Mouse (Mus musculus): ENCODE measurements around the gene Ttyh2. TPM values are rescaled to one million over a fixed set of nuclear protein-coding genes. Genes with fewer than 3 reads are reported as not detected.

Ttyh2 gene
- 5.9 and 7.1 TPM in 2 replicates for polyA plus RNA-seq (2015; fragmentation: Nextera tagmentation; extraction: Ambion mirVana)

DNA sequence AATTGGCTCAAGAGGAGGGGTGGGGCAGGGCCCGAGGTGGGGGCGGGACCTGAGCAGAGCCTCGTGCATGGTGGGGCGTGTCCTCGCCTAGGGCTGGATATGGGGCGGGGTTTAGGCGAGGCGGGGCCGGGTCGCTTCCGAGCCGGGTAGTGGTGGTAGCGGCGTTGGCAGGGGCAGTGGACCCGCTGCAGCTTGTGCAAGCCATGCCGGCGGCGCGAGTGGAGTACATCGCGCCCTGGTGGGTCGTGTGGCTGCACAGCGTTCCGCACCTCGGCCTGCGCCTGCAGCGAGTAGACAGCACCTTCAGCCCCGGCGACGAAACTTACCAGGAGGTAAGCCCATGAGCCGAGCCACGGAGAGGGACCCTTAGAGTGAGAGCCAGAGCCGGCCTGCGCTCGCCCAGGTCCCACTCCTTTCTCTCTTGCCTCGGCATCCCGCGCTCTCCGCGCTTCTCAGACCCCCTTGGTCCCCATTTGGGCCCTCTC is at the start of gene Ttyh2:
Gene Ttyh2 (plus strand): TSS at position 91 of the 485 bp plus-strand sequence.
- DNase-seq, result peak; percentile 81
- WGBS (ENCODE audit: insufficient replicate concordance), result under 1% methylated on average over 40 of the region's 40 CpGs
- H3K9ac ChIP-seq, result peak within 1 kb of the TSS; percentile 74
- H3K27ac ChIP-seq, result no peak within 1 kb of the TSS
- ATAC-seq (ENCODE audit: low read depth), result peak; percentile 89
- H3K36me3 ChIP-seq, result peaks cover 36% of the 10 kb centered on the region
- H3K4me1 ChIP-seq (replicated peaks), result peaks cover 84% of the 10 kb centered on the region
- H3K4me2 ChIP-seq, result peak within 1 kb of the TSS; percentile 97
- peak within 1 kb of the TSS; percentile 67 for H3K4me3 ChIP-seq (replicated peaks)
- peaks cover 22% of the 10 kb centered on the region for H3K27me3 ChIP-seq
- no peaks in the 10 kb centered on the region for H3K9me3 ChIP-seq (replicated peaks)

DNA sequence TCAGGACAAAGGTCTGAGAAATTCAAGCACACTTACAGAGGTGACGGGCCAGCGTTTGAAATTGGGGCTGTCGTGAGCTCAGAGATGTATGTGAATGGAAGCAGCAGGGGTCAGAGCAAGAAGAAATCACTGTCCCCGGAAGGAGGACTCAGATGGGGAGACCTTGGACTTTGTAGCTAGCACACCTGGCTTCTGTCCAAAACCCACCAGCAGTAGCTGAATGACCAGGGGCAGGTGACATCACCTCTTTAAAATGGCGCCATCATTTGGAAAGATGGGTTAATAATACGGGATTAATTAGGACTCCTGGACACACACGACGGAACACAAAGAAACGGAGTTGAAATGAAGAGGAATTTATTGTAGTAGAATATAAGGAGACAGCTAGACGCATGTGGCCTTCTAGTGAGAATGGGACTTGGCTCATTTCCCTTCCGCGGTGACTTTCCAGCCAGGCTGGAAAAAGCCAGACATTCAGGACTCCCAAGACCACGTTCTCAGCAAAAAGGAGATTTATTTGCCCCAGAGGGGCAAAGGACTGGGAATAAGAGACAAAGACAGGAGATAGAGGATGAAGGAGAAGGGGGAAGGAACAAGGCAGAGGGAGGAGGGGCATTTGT is 49.0 kb upstream of the Ttyh2 start:
- DNase-seq (no peak), ATAC-seq (ENCODE audit: low read depth) (no peak)
- H3K4me1 ChIP-seq (replicated peaks), result no peaks in the 10 kb centered on the region
- H3K9me3 ChIP-seq (replicated peaks), result no peaks in the 10 kb centered on the region
- H3K9ac ChIP-seq, result no peak overlapping the region
- no peaks in the 10 kb centered on the region for H3K27me3 ChIP-seq
- H3K4me3 ChIP-seq (replicated peaks), result no peak overlapping the region
- no peak overlapping the region for H3K4me2 ChIP-seq
- H3K36me3 ChIP-seq, result no peaks in the 10 kb centered on the region
- 77% methylated on average over 13 of the region's 13 CpGs for WGBS (ENCODE audit: insufficient replicate concordance)
- H3K27ac ChIP-seq, result no peak overlapping the region

DNA sequence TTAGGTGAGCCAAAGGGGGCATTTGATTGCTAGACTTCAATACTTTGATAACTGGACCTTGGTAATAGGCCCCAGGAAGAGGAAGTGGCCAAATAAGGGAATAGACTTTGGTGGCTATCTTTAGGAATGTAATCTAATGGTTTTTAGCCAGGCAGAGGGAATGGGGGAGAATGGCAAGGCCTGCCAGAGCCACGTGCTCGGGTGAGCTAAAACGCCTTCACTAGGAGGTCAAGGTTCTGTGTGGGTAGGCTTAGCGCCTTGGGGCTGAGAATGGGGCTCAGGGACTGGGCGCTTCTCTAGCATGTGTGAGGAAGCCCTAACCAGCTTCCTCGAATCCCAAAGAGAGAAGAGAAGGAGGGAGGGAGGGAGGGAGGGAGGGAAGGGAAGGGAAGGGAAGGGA is 48.2 kb upstream of the Ttyh2 start:
- H3K27ac ChIP-seq, result no peak overlapping the region
- H3K27me3 ChIP-seq, result no peaks in the 10 kb centered on the region
- no peak overlapping the region for H3K4me2 ChIP-seq
- DNase-seq (no peak), ATAC-seq (ENCODE audit: low read depth) (no peak)
- no peak overlapping the region for H3K4me3 ChIP-seq (replicated peaks)
- no peaks in the 10 kb centered on the region for H3K4me1 ChIP-seq (replicated peaks)
- H3K9me3 ChIP-seq (replicated peaks), result no peaks in the 10 kb centered on the region
- WGBS (ENCODE audit: insufficient replicate concordance), result 49% methylated on average over 5 of the region's 6 CpGs
- no peaks in the 10 kb centered on the region for H3K36me3 ChIP-seq
- no peak overlapping the region for H3K9ac ChIP-seq

DNA sequence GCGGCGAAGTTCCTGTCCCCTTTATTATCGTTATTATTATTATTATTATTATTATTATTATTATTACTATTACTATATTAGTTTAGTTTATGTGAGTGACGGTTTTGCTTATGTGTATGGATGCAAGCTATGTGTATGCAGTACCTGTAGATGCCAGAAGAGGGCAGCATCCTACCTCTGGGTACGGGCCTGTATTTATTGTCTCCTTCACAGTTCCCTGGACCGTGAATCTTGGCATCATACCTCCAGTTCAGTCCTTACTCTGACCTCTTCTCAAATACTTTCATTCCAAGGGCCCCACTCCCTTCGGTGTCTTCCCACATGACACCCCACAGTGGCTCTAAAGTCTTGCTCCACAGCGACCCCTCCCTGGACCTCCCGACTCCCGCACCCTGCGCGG is 47.2 kb upstream of the Ttyh2 start:
- DNase-seq, result no peak
- H3K4me3 ChIP-seq (replicated peaks), result no peak overlapping the region
- WGBS (ENCODE audit: insufficient replicate concordance), result 65% methylated on average over 12 of the region's 12 CpGs

DNA sequence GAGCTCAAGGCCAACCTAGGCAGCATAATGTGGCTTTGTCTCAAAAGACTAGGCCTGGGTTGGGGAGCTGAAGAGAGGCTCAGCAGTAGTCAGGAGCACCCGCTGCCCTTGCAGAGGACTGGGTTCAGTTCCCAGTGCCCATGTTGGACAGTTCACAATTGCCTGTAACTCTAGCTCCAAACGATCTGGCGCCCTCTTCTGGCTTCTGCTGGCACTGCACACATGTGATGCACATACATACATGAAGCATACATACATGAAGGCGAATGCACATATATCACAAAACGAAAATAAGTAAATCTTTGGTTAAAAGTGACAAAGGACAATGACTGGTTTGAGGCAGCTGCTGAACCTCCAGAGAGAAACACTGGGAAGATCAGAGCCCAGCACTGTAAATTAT is 45.2 kb upstream of the Ttyh2 start:
- no peak overlapping the region for H3K4me3 ChIP-seq (replicated peaks)

More for the DNA sequence above, 47.2 kb upstream of the Ttyh2 start:
- H3K9me3 ChIP-seq (replicated peaks), result no peaks in the 10 kb centered on the region
- no peak for ATAC-seq (ENCODE audit: low read depth)
- H3K4me1 ChIP-seq (replicated peaks), result no peaks in the 10 kb centered on the region
- H3K36me3 ChIP-seq, result no peaks in the 10 kb centered on the region
- no peak overlapping the region for H3K9ac ChIP-seq
- H3K27ac ChIP-seq, result no peak overlapping the region
- no peak overlapping the region for H3K4me2 ChIP-seq
- no peaks in the 10 kb centered on the region for H3K27me3 ChIP-seq

DNA sequence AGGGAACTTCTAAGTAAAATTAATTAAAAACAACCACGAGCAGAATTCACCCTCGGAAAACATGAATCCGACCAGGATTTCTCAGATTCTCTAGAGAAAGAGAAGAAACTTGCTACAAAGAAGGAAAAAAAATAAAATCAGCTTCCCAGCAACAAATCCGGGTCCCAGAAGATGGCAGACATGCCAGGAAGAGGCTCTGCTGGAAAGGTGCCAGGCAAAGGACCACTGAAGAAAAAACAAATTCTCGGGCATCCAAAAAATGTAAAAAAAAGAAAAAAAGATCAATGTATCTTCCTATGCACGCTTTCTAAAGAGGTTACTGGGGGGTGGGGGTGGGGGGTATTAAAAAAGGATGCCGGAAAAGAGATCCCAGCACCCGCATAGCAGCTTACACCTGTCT is 43.0 kb upstream of the Ttyh2 start:
- Histone ChIP-seq H3K4me2 (no peak overlapping the region), H3K36me3 (no peaks in the 10 kb centered on the region), H3K4me3 (replicated peaks) (no peak overlapping the region), H3K9ac (no peak overlapping the region), H3K27ac (no peak overlapping the region), H3K27me3 (peaks cover 15% of the 10 kb centered on the region), H3K4me1 (replicated peaks) (no peaks in the 10 kb centered on the region), H3K9me3 (replicated peaks) (no peaks in the 10 kb centered on the region)
- WGBS (ENCODE audit: insufficient replicate concordance), result 56% methylated on average over 8 of the region's 8 CpGs
- ATAC-seq (ENCODE audit: low read depth) (no peak), DNase-seq (no peak)

More for the DNA sequence above, 45.2 kb upstream of the Ttyh2 start:
- H3K4me2 ChIP-seq, result no peak overlapping the region
- no peaks in the 10 kb centered on the region for H3K36me3 ChIP-seq
- no peak overlapping the region for H3K9ac ChIP-seq
- no peaks in the 10 kb centered on the region for H3K4me1 ChIP-seq (replicated peaks)
- H3K27me3 ChIP-seq, result peaks cover 1% of the 10 kb centered on the region
- DNase-seq, result no peak
- no peaks in the 10 kb centered on the region for H3K9me3 ChIP-seq (replicated peaks)
- H3K27ac ChIP-seq, result no peak overlapping the region
- ATAC-seq (ENCODE audit: low read depth), result no peak
- WGBS (ENCODE audit: insufficient replicate concordance), result 66% methylated on average over 5 of the region's 5 CpGs

DNA sequence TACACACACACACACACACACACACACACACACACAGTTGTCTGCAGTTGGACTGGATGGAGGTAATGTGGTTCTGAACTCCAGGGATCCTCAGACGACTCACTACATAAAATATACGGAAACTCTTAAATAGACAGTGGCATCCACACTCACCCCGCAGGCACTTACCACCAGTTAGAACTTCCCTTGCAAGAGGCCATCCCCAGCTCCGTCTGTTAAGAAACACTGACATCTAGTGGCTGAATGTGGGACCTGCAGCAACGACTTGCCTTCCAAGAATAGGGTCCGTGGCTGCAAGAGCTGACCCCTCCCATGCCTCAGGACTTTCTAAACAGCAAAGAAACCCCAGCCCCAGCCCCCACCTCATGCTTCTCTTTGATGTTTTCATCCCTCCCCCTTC is 38.9 kb upstream of the Ttyh2 start:
- Histone ChIP-seq H3K9ac (no peak overlapping the region), H3K4me2 (no peak overlapping the region), H3K27me3 (peaks cover 46% of the 10 kb centered on the region), H3K4me1 (replicated peaks) (peaks cover 5% of the 10 kb centered on the region; the same call in 1 of the 2 replicates), H3K27ac (no peak overlapping the region), H3K36me3 (no peaks in the 10 kb centered on the region), H3K4me3 (replicated peaks) (no peak overlapping the region), H3K9me3 (replicated peaks) (no peaks in the 10 kb centered on the region)
- DNase-seq, result peak; percentile 37
- WGBS (ENCODE audit: insufficient replicate concordance), result under 1% methylated on average over 6 of the region's 6 CpGs
- no peak for ATAC-seq (ENCODE audit: low read depth)

DNA sequence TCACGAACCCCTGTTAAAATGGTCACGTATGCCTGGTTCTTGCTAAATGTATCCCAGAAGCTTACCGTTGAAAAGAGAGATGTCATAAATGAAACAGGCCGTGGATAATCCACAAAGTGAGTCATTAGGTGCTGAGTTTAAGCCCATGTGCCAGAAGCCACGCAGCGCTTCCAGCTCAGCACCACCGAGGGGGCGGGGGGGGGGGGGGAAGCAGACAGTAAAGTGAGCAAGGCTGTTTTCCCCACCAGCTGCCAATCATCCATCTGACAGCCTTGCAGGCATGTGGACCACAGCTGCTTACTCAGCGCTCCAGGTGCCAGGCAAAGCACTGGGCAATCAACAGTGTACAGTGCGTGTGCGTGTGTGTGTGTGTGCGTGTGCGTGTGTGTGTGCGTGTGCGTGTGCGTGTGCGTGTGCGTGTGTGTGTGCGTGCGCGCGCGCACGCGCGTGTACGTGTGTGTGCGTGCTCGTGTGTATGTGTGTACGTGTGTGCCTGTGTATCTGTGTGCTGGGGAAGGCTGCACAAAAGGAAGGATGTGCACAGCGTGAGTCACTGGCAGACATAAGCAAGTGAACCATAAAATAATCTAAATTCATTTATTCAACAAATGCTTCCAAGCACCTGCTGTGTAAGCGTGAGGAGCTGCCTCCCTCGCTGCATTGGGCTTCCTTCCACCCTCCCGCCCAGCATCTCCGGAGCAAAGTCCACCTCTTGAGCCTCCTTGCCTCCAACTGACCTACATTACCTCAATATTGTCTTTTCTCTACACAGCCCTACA is 38.3 kb upstream of the Ttyh2 start:
- H3K27me3 ChIP-seq, result peaks cover 52% of the 10 kb centered on the region
- H3K36me3 ChIP-seq, result no peaks in the 10 kb centered on the region
- H3K9me3 ChIP-seq (replicated peaks), result no peaks in the 10 kb centered on the region
- H3K4me2 ChIP-seq, result no peak overlapping the region
- H3K9ac ChIP-seq, result no peak overlapping the region
- H3K4me3 ChIP-seq (replicated peaks), result no peak overlapping the region
- ATAC-seq (ENCODE audit: low read depth) (no peak), DNase-seq (no peak)
- peaks cover 5% of the 10 kb centered on the region; the same call in 1 of the 2 replicates for H3K4me1 ChIP-seq (replicated peaks)
- 57% methylated on average over 35 of the region's 35 CpGs for WGBS (ENCODE audit: insufficient replicate concordance)
- H3K27ac ChIP-seq, result no peak overlapping the region

DNA sequence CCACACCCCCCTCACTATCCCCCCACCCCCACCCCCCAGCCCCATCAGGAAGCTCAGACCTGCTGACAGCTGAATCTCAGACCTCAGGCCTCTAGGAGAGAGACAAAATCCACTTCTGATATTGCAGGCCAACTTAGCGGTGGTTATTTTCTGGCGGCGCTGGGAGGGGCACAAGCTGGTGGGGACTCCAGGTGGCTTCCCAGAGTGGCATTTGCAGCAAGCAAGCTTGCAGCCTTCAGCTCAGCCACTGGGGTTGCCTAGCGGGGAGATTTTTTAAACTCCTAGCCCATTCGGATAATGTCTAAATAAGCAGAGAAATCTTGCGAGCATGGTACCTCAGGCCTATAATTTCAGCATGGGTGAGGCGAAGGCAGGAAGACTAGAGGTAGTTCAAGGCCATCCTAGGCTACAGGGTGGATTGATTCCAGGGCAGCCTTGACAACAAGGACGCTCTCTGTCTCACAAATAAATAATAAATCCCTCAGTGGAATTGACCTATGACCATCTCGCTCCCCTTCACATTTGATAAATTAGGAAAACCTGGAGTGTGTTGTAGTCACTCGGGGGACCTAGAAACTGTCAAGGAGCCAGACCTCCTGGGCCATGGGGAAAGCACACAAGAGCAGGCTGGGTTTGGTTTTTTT is 36.5 kb upstream of the Ttyh2 start:
- no peak for DNase-seq

DNA sequence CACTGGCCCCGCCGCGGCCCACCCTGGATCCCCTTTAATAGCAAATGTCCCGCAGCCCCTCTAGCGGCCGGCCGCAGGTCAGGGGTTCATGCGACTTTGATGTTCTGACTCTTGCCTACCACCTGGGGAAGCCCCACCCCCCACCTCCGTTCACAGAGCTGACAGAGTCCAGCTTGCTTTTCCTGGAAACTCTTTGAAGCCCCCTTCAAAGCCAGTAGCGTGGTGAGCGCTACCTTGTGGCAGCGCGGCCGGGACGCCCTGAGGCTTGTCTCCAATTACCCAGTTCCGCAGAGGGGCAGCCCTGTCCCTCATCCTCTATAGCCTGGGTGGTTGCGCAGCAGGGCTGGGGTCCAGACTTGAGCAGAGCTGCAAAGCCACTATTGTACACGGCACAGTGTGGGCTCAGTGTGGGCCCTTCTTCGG is 35.5 kb upstream of the Ttyh2 start:
- DNase-seq (no peak), ATAC-seq (ENCODE audit: low read depth) (no peak)
- H3K36me3 ChIP-seq, result no peaks in the 10 kb centered on the region
- no peaks in the 10 kb centered on the region for H3K9me3 ChIP-seq (replicated peaks)
- peak overlapping the region; percentile 35 for H3K4me2 ChIP-seq
- no peak overlapping the region for H3K27ac ChIP-seq
- WGBS (ENCODE audit: insufficient replicate concordance), result 17% methylated on average over 19 of the region's 19 CpGs
- H3K27me3 ChIP-seq, result peaks cover 54% of the 10 kb centered on the region
- H3K9ac ChIP-seq, result no peak overlapping the region
- H3K4me1 ChIP-seq (replicated peaks), result peaks cover 5% of the 10 kb centered on the region; the same call in 1 of the 2 replicates
- no peak overlapping the region for H3K4me3 ChIP-seq (replicated peaks)

More for the DNA sequence above, 36.5 kb upstream of the Ttyh2 start:
- Histone ChIP-seq H3K4me2 (no peak overlapping the region), H3K4me1 (replicated peaks) (peaks cover 5% of the 10 kb centered on the region; the same call in 1 of the 2 replicates), H3K27ac (no peak overlapping the region), H3K9me3 (replicated peaks) (no peaks in the 10 kb centered on the region), H3K27me3 (peaks cover 54% of the 10 kb centered on the region), H3K4me3 (replicated peaks) (no peak overlapping the region), H3K9ac (no peak overlapping the region), H3K36me3 (no peaks in the 10 kb centered on the region)
- ATAC-seq (ENCODE audit: low read depth), result no peak
- 63% methylated on average over 10 of the region's 10 CpGs for WGBS (ENCODE audit: insufficient replicate concordance)

DNA sequence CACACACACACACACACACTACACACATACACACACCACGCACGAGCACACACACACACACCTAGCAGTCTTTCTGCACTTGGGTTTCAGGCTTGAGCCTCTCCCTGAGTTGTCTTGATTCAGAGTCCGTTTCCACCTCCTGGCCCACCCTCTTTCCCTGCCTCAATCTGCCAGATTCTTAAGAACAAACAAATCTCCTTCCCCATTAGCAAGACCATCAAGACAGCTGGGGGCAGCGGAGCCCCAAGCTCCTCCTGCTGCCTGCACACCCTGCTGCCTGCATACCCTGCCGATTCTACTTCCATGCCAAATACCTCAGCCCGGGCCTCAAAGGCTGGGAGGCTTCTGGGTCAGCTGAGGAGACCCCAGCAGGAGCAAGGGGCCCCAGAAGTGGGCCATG is 34.6 kb upstream of the Ttyh2 start:
- 54% methylated on average over 6 of the region's 6 CpGs for WGBS (ENCODE audit: insufficient replicate concordance)
- no peak overlapping the region for H3K4me2 ChIP-seq

More for the DNA sequence above, 34.6 kb upstream of the Ttyh2 start:
- H3K36me3 ChIP-seq, result no peaks in the 10 kb centered on the region
- peaks cover 48% of the 10 kb centered on the region for H3K27me3 ChIP-seq
- ATAC-seq (ENCODE audit: low read depth) (no peak), DNase-seq (no peak)
- no peak overlapping the region for H3K9ac ChIP-seq
- peaks cover 5% of the 10 kb centered on the region; the same call in 1 of the 2 replicates for H3K4me1 ChIP-seq (replicated peaks)
- no peaks in the 10 kb centered on the region for H3K9me3 ChIP-seq (replicated peaks)
- no peak overlapping the region for H3K4me3 ChIP-seq (replicated peaks)
- H3K27ac ChIP-seq, result no peak overlapping the region

Measured in liver, embryonic 13.5 days (tissue).